Mouse (Mus musculus) frontal cortex, postnatal 10 days (tissue): ENCODE measurements at regions not wholly inside any gene's neighbourhood (a gene's known extent, or its start where the extent isn't known, plus 50 kb on each side); places are given as distances from the start of the nearest gene placed in this dataset.

Experiments
- DNase-seq, 2 experiments: peaks; one replicate each; pipeline ENCODE4 v3.0.0; 2022; ENCODE audit warnings: low spot score in 2 of 2, mixed read lengths in 1 of 2

DNA sequence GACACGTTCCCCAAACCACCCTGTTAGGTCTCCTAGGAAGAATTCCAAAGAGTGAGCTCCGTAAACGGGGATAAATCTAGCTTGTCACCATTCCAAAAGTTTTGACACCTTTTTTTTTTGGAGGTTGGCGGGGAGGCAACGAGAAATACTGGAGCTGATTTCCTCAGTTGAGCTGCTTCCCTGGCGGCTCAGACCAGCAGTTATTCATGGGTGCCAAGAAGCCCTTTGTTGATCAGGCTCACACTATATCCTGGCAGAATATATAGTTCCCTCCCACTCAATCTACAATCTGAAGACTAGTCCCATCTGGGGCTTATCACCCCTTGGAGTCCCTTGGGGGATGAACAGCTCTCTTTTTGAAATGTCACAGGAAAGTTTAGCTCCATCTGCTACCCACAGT, 77.5 kb upstream of the Tiam2 start:
- DNase-seq: peak; percentile 36 to 59

DNA sequence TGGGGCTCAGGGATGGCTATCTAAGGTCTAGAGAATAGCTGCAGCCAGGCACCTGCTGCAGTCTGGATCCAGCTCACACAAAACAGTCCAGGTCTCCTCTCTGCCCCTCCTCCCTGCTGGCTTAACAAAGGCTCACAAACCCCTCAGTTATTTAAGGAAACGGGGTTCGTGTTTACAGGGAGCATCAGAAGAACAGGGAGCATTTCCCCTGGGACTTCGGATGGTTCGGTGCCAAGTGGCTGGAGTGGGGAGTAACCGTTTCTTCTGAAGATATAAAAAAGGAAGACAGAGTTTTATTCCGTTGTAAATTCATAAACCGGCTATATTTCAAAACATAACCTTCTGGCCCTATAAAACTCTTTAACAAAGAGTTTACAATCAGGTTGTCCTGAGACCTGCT, 77.1 kb upstream of the Tiam2 start:
- no peak for DNase-seq

DNA sequence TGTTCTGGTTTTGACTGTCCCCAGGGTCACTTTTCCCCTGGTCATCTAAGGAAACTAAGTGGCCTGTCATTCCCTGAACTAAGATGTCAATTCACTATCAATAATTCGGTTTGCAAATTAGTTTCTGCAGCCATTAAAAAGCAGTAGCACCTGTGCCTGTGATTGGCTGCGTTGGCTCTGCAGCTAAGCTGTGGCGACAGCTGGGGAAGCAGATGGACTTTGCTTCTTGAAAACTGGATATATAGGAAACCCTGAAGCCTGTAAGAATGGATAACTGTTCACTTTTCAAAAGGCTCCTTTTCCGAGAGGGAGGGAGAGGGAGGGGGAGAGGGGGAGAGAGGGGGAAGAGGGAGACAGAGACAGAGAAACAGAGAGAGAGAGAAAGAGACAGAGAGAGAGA, 75.2 kb upstream of the Tiam2 start:
- no peak for DNase-seq

DNA sequence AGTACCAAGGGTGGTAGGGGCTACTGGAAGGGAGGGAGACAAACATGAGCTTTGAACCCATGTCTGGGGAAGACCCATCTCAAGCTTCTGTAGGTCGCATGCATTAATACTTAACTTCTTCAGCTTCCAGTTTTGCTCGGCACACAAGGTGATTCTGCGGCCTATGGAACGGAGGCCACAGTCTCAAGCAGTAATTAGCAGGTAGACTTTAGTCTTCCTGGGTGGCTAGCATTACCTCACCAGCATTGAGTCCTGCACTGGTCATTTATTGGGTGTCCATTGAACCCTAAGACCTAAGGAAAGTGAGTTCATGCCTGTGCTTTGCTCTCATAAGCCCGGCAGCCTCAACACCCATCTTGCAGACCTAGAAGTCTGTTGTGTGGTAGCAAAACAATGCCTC, 74.4 kb upstream of the Tiam2 start:
- DNase-seq: no peak

DNA sequence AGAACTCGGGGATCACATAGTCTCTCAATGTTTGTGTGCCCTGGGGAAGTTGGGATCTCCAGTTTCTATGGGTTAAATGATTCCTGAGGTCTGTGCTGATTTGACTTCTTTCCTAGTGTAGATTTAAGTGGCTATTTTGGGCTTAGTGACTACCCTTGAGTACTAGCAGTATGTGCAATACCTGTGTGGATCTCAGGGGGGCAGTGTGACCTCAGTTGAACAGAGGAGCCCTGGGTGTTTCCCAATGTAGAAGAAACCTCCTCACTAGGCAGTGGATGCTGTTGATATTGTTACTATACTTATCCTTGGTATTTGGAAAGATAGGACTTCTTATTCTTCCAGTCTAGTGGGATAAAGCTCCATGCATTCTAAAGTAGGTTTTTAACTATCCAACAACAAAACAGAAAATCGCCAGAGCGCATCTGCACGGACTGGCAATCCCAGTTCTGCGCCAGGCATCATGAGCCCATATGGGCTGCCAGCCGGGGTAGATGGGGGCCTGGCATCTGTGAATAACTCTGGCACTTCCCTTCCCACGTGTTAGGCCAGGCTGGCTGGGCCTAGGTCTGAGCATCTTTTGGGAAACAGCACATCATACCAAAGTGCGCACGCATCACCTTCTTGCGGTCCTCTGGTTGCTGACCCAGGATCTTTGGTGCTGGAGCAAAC, 72.7 kb upstream of the Tiam2 start:
- DNase-seq: peak; percentile 41 to 58

DNA sequence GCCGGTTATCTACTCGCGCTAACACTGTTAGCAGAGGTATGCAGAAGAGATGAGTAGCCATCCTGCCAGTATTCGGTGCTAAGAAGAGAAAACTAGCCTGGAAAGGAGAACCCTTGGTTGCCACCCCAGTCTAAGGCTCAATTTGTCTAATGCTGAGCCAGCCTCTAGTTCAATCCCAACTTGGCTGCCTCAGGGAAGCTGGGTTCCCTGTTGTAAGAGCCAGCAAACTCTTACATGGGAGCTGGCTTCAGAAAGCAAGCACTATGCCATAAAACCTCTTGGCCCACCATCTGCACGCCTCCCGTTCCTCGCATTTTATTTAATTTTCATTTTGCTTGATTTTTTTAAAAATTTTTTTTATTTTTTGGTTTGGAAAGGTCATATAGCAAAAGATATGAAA, 69.6 kb upstream of the Tiam2 start:
- no peak for DNase-seq

DNA sequence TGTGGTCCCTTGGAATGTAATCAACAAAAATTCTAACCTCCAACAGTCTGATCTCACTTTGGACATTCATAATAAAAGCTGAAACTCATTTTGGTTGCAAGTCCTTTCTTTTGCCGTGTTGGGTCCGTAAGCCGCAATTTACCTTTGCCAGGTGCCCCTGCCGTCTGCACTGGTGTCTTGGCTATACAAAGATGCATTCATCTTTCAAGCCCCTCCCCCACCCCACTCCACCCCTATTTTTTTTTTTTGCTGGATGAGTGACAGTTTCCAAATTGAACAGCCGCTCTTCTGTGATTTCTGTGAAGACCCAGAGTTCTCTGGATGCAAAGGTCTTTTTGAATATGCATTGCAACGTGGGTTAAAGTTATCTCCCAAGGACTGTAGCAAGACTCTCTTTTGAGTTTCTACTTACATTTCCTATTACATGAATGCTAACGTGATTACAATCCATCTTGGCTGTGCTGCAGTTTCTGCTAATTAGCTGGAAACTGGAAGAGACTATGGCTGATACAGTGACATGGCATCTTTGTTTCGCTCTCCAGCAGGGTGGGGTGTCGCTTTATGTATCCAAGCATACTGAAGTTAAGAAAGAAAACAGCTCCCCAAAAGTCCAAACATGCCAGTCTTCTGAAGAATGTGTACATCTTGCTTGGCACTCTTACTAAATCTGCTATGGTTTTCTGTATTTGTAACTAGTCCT, 67.4 kb upstream of the Tiam2 start:
- DNase-seq: no peak

DNA sequence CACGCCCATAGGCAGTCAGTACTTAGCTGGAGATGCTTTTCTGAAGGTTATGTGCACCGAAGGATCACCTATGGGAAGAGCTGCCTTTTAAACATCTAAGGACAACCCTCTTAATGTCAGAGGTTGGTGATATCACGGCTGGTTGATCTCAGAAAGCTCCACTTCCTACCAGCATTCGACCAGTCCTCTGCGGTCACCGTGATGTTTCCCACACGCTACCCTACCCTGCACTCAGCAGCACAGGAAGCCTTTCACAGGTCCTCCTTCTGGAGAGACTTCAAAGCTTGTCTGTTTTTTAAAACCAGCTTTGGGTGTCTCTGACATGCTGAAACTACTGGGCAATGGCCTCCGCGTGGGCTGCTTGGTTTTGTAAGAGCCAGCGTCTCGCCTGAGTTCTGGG, 65.6 kb upstream of the Tiam2 start:
- no peak for DNase-seq

DNA sequence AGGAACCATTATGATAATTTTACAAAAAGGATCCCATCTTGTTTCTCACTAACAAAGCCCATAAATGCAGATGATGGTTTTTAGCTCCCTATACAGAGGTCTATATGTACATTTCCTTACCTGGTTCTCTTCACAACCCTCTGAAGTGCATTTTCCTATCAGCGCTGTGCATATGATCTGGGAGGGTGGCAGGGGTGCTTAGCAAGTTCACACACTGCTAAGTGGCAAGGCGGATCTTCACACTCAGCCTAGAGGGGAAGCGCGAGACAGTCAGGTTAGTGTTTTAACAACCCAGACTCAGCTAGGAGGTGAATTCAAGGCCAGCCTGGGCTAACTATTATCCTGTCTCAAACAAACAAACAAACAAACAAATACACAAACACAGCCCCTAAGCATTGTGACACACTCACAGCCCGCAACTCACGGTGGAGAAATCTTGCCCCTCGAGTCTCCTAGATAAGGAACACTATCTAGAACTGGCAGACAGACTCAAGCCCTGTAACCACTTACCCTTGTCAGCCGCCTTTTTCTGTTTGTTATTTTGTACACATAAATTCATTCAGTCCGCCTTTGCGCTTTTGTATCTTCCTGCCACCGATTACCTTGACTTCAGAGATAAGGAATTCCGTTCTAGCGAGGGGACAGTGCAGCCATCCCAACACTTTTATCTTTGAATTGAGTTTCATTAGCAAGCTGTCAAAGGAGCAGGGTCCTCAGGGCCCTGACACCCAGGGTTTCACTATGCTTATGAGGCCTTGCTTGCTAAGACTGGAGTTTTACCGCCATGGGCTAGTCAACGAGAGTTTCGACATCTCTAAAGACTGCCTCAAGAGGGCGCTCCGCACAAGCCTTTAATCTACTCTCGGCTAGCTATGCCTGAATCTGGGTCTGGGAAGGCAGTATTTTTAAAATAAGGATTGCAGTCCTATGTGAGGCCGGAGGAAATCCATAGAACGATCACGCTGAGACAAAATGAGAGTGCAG, 53.0 kb upstream of the Tiam2 start:
- peak; percentile 54 to 81 for DNase-seq

DNA sequence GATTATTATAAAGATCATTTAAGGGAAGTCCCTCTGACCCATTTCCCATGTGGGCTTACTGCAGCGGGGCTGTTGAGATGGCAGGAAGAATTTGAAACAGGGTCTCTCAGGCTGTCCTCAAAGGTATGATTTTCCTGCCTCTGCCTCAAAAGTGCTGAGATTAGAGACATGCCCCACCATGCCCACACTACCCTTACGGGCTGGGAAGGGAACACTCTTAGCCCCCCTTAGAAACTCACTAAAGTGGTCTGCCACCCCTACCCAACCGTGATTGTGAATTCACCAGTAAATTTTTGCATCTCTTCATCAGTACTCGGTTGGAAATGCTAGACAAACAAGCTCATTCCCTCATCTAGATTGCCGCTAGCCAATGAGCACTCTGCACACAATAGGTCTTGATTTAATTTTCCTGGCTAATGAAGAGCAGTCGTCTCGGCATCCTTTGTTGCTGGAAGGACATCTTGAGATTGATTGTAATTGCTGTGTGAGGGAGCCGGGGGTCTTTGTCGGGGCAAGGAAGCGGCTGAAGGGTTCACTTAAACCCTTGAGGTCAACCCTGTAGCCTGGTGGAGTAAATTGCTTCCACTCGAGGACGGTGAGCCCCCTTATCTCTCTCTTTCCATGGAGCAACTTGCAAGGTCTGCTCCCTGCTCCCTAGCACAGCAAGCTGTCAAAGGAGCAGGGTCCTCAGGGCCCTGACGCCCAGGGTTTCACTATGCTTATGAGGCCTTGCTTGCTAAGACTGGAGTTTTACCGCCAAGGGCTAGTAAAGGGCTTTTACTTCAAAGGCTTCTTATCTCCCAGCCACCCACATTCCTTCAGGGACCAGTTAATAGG, 51.7 kb upstream of the Tiam2 start:
- no peak for DNase-seq
